Mouse (Mus musculus) erythroblast, embryonic 14.5 days (primary cell): Measurements from ENCODE around the gene Loxl1. TPM values are rescaled to one million over a fixed set of nuclear protein-coding genes. Genes with fewer than 3 reads are reported as not detected.

Experiments
- H3K27me3 ChIP-seq: 2 replicates; pipeline ENCODE4 v1.6.1; 2012; ENCODE audit warnings: inconsistent platforms; ENCODE audit not compliant: control insufficient read depth
- H3K36me3 ChIP-seq: 2 replicates; pipeline ENCODE4 v1.6.1; 2012; ENCODE audit warnings: mild to moderate bottlenecking, inconsistent platforms; ENCODE audit not compliant: control insufficient read depth
- H3K4me1 ChIP-seq: 2 replicates; pipeline ENCODE4 v1.6.1; 2012; ENCODE audit warnings: inconsistent platforms; ENCODE audit not compliant: control insufficient read depth
- H3K4me3 ChIP-seq: replicated peaks from 2 replicates; pipeline ENCODE3; 2012; ENCODE audit warnings: moderate library complexity, mild to moderate bottlenecking, inconsistent platforms
- H3K9me3 ChIP-seq: 2 replicates; pipeline ENCODE4 v1.6.1; 2012; ENCODE audit warnings: low read length, inconsistent platforms, mixed read lengths; ENCODE audit not compliant: control insufficient read depth
- GATA1 ChIP-seq: IDR thresholded peaks from 2 replicates; pipeline ENCODE4 v1.6.1; 2012; ENCODE audit warnings: low read length, inconsistent platforms, mixed read lengths
- TAL1 ChIP-seq: IDR thresholded peaks from 3 replicates; pipeline ENCODE4 v1.6.1; 2012; ENCODE audit warnings: low read length, inconsistent platforms, mixed read lengths
- polyA plus RNA-seq: library from polyadenylated mRNA; stranded (reverse); fragments of >175 nt; gene quantifications from 2 replicates; pipeline ENCODE4 v1.2.3, GENCODE M21; 2012

Loxl1 gene
- polyA plus RNA-seq, 1 experiment, result 0.01 TPM

GRCm38 (mm10) chr9:58303115-58303514, 9.9 kb downstream of the Loxl1 start:
- Histone ChIP-seq H3K27me3 (no peaks in the 10 kb centered on the region), H3K4me3 (no peak overlapping the region), H3K9me3 (no peaks in the 10 kb centered on the region), H3K36me3 (no peaks in the 10 kb centered on the region), H3K4me1 (no peaks in the 10 kb centered on the region)
- TF ChIP-seq GATA1 (no peak), TAL1 (no peak)

GRCm38 (mm10) chr9:58299356-58299799, 13.6 kb downstream of the Loxl1 start:
- TF ChIP-seq TAL1 (no peak), GATA1 (no peak)
- Histone ChIP-seq H3K36me3 (no peaks in the 10 kb centered on the region), H3K9me3 (no peaks in the 10 kb centered on the region), H3K4me3 (no peak overlapping the region), H3K4me1 (no peaks in the 10 kb centered on the region; the same call in 1 of the 2 replicates), H3K27me3 (no peaks in the 10 kb centered on the region)

- no peaks in the 10 kb centered on the region for H3K27me3 ChIP-seq
- no peak overlapping the region for H3K4me3 ChIP-seq
- H3K36me3 ChIP-seq, result no peaks in the 10 kb centered on the region
- H3K9me3 ChIP-seq, result no peaks in the 10 kb centered on the region
- no peaks in the 10 kb centered on the region; the same call in 1 of the 2 replicates for H3K4me1 ChIP-seq
- TF ChIP-seq GATA1 (no peak), TAL1 (no peak)
Measured at GRCm38 (mm10) chr9:58297961-58298477, 15.0 kb downstream of the Loxl1 start.

GRCm38 (mm10) chr9:58297065-58297464, 15.9 kb downstream of the Loxl1 start:
- TF ChIP-seq TAL1 (no peak), GATA1 (no peak)
- H3K4me3 ChIP-seq, result no peak overlapping the region
- H3K9me3 ChIP-seq, result no peaks in the 10 kb centered on the region
- H3K27me3 ChIP-seq, result no peaks in the 10 kb centered on the region; the same call in 1 of the 2 replicates
- no peaks in the 10 kb centered on the region for H3K36me3 ChIP-seq
- no peaks in the 10 kb centered on the region; the same call in 1 of the 2 replicates for H3K4me1 ChIP-seq

GRCm38 (mm10) chr9:58295766-58296361, 17.1 kb downstream of the Loxl1 start:
- Histone ChIP-seq H3K4me3 (no peak overlapping the region), H3K9me3 (no peaks in the 10 kb centered on the region), H3K36me3 (no peaks in the 10 kb centered on the region), H3K27me3 (no peaks in the 10 kb centered on the region; the same call in 1 of the 2 replicates), H3K4me1 (no peaks in the 10 kb centered on the region; the same call in 1 of the 2 replicates)
- TF ChIP-seq GATA1, result no peak
- no peak for TF ChIP-seq TAL1

GRCm38 (mm10) chr9:58295345-58295744, 17.6 kb downstream of the Loxl1 start:
- H3K9me3 ChIP-seq, result no peaks in the 10 kb centered on the region
- no peaks in the 10 kb centered on the region; the same call in 1 of the 2 replicates for H3K27me3 ChIP-seq
- no peak overlapping the region for H3K4me3 ChIP-seq
- TF ChIP-seq TAL1 (no peak), GATA1 (no peak)
- H3K4me1 ChIP-seq, result no peaks in the 10 kb centered on the region; the same call in 1 of the 2 replicates
- no peaks in the 10 kb centered on the region for H3K36me3 ChIP-seq

- H3K4me3 ChIP-seq, result no peak overlapping the region
- H3K36me3 ChIP-seq, result no peaks in the 10 kb centered on the region
- H3K4me1 ChIP-seq, result no peaks in the 10 kb centered on the region; the same call in 1 of the 2 replicates
- H3K9me3 ChIP-seq, result no peaks in the 10 kb centered on the region
- TF ChIP-seq GATA1, result no peak
- no peak for TF ChIP-seq TAL1
- no peaks in the 10 kb centered on the region; the same call in 1 of the 2 replicates for H3K27me3 ChIP-seq
Measured at GRCm38 (mm10) chr9:58294527-58294926, 18.5 kb downstream of the Loxl1 start.

- Histone ChIP-seq H3K9me3 (no peaks in the 10 kb centered on the region), H3K4me3 (no peak overlapping the region), H3K4me1 (no peaks in the 10 kb centered on the region), H3K27me3 (no peaks in the 10 kb centered on the region; the same call in 1 of the 2 replicates), H3K36me3 (no peaks in the 10 kb centered on the region)
- TF ChIP-seq TAL1 (no peak), GATA1 (no peak)
Measured at GRCm38 (mm10) chr9:58289901-58290300, 23.1 kb downstream of the Loxl1 start.

GRCm38 (mm10) chr9:58289090-58289489, 23.9 kb downstream of the Loxl1 start:
- Histone ChIP-seq H3K4me1 (no peaks in the 10 kb centered on the region), H3K36me3 (no peaks in the 10 kb centered on the region), H3K27me3 (no peaks in the 10 kb centered on the region; the same call in 1 of the 2 replicates), H3K4me3 (no peak overlapping the region), H3K9me3 (no peaks in the 10 kb centered on the region)
- TF ChIP-seq GATA1, result no peak
- no peak for TF ChIP-seq TAL1
